Comparison of ENCODE assay signal across 1 mouse cellular context in genomic region chr17:55954229-55954628, GRCm38 (mm10).
A peak's percentile ranks its signal among the peaks of the same experiment; 100 is the strongest.
TF ChIP-seq lines count a peak whose summit lies in the region.

No protein-coding gene starts in this region.

TF ChIP-seq in CH12.LX, 34 proteins besides CTCF, POLR2A, EP300 and RAD21 (continued from another document):
- TF ChIP-seq TBP (conservative IDR thresholded peaks at IDR 0.05; ENCODE audit: low read depth, low read length): 0 out of 2 replicates have a peak, but pooled peaks have one; percentile 49
- no peak; the same call in none of the 2 replicates for TF ChIP-seq ZMIZ1 (IDR thresholded peaks at IDR 0.05; ENCODE audit: low read depth, low read length)
- no peak for TF ChIP-seq HCFC1 (IDR thresholded peaks at IDR 0.05; ENCODE audit: low read depth, low read length)
- no peak for TF ChIP-seq JUN (IDR thresholded peaks at IDR 0.05; ENCODE audit: insufficient read depth, low read depth, low read length)
- peak; percentile 51 for TF ChIP-seq NELFE (IDR thresholded peaks at IDR 0.05; ENCODE audit: low read depth, low read length)
- peak; percentile 32; the same call in 1 of the 2 replicates for TF ChIP-seq MEF2A (IDR thresholded peaks at IDR 0.05; ENCODE audit: borderline replicate concordance, low read depth, low read length)
- TF ChIP-seq IRF4 (IDR thresholded peaks at IDR 0.05; ENCODE audit: low read depth, low read length): 0 out of 2 replicates have a peak, but pooled peaks have one; percentile 31
- no peak for TF ChIP-seq ZNF384 (IDR thresholded peaks at IDR 0.05; ENCODE audit: low read depth, low read length)
- no peak for TF ChIP-seq CHD2 (IDR thresholded peaks at IDR 0.05; ENCODE audit: low read length)
- peak; percentile 57; the same call in 1 of the 2 replicates for TF ChIP-seq TCF12 (IDR thresholded peaks at IDR 0.05; ENCODE audit: low read depth, low read length)
- TF ChIP-seq UBTF (IDR thresholded peaks at IDR 0.05; ENCODE audit: low read depth, low read length): peak; percentile 88; the same call in 1 of the 2 replicates
- TF ChIP-seq PAX5 (IDR thresholded peaks at IDR 0.05; ENCODE audit: low read length): no peak
- TF ChIP-seq ELF1 (IDR thresholded peaks at IDR 0.05; ENCODE audit: low read depth, low read length): 0 out of 2 replicates have a peak, but pooled peaks have one; percentile 16
- TF ChIP-seq CHD1 (IDR thresholded peaks at IDR 0.05; ENCODE audit: low read depth, low read length): no peak; the same call in 1 of the 2 replicates
- TF ChIP-seq MYC (IDR thresholded peaks at IDR 0.05; ENCODE audit: low read depth, low read length): 0 out of 2 replicates have a peak, but pooled peaks have one; percentile 26
